Comparison of ENCODE assay signal across 4 mouse cellular contexts in the genomic region with DNA sequence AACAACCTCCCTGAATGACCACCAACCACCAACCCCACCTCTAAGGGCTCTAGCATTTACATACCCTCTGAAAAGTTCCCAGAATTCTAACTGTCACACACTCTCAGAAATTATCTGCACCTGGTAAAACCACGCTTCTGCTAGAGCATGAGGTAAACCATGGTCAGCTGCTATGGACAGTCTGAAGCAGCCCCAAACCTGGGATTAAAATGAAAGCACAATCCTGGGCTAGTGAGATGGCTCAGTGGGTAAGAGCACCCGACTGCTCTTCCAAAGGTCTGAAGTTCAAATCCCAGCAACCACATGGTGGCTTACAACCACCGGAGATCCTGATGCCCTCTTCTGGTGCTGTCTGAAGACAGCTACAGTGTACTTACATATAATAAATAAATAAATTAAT. TPM values are rescaled to one million over a fixed set of nuclear protein-coding genes. Genes with fewer than 3 reads are reported as not detected.
"Had no signal": no experiment of that assay in that cellular context is flagged by ENCODE, and none has a peak within 500 bp of the region (broad histone marks: within the 10 kb centered on the region; RNA-seq: fewer than 3 reads in every experiment).

No protein-coding gene starts in this region.

RNA-seq across cellular contexts. Expression of a gene that starts 10.0 kb away (rescaled TPM):
- polyA plus RNA-seq: embryonic facial prominence, embryonic 11.5 days; erythroblast, embryonic 14.5 days; forebrain, embryonic 11.5 days; forebrain, embryonic 12.5 days had no signal

RNA-seq across cellular contexts. Expression of a gene that starts 46.4 kb away (rescaled TPM):
- polyA plus RNA-seq: erythroblast, embryonic 14.5 days had no signal

RNA-seq across cellular contexts. Expression of a gene that starts 52.4 kb away (rescaled TPM):
- polyA plus RNA-seq: erythroblast, embryonic 14.5 days had no signal
